Mouse (Mus musculus) kidney, postnatal 0 days (tissue): ENCODE results near the gene Flrt2. TPM values are rescaled to one million over a fixed set of nuclear protein-coding genes. Genes with fewer than 3 reads are reported as not detected.

Source experiments
- ATAC-seq: fragments of 200-750 bp; cut with Nextera tagmentation; replicated peaks from 2 replicates; pipeline ENCODE4 v1.8.0; 2017; ENCODE audit warnings: low read depth, moderate number of reproducible peaks, moderate TSS enrichment, moderate library complexity; ENCODE audit not compliant: low FRiP score
- DNase-seq: peaks from one replicate; pipeline ENCODE4 v3.0.0-alpha.2; 2016; ENCODE audit warnings: low spot score
- H3K27ac ChIP-seq: fragments of 300-500 bp; sonication (generic); 2 replicates; pipeline ENCODE4 v1.5.1; 2014; ENCODE audit warnings: mild to moderate bottlenecking
- H3K27me3 ChIP-seq: fragments of 300-500 bp; sonication (generic); 2 replicates; pipeline ENCODE4 v1.6.1; 2014; ENCODE audit warnings: low read length, mixed read lengths; ENCODE audit not compliant: insufficient read depth
- H3K36me3 ChIP-seq: fragments of 300-500 bp; sonication (generic); 2 replicates; pipeline ENCODE4 v1.6.1; 2014; ENCODE audit warnings: low read length, mixed read lengths; ENCODE audit not compliant: insufficient read depth
- H3K4me1 ChIP-seq: fragments of 300-500 bp; sonication (generic); replicated peaks from 2 replicates; pipeline ENCODE4 v1.6.1; 2014; ENCODE audit warnings: antibody characterized with exemption, low read length, mixed read lengths; ENCODE audit not compliant: insufficient read depth
- H3K4me2 ChIP-seq: fragments of 300-500 bp; sonication (generic); 2 replicates; pipeline ENCODE4 v1.6.1; 2014; ENCODE audit warnings: mild to moderate bottlenecking, low read length, moderate library complexity, mixed read lengths
- H3K4me3 ChIP-seq: fragments of 300-500 bp; sonication (generic); replicated peaks from 2 replicates; pipeline ENCODE4 v1.5.1; 2014; ENCODE audit warnings: low read depth, low read length
- H3K9ac ChIP-seq: fragments of 300-500 bp; sonication (generic); 2 replicates; pipeline ENCODE4 v1.6.1; 2014; ENCODE audit warnings: low read depth, low read length
- H3K9me3 ChIP-seq: fragments of 300-500 bp; sonication (generic); replicated peaks from 2 replicates; pipeline ENCODE4 v1.6.1; 2016; ENCODE audit warnings: low read length, inconsistent platforms, mixed read lengths
- CTCF ChIP-seq: IDR thresholded peaks from 2 replicates; pipeline ENCODE4 v1.5.1; 2016; ENCODE audit warnings: antibody characterized with exemption, low read depth, mild to moderate bottlenecking, moderate library complexity
- WGBS: fragments of 180-500 bp; shearing (Covaris S2); extraction: QIAGEN DNeasy Blood & Tissue Kit; methylation state at CpG from one replicate; pipeline ENCODE4 v1.1.7; 2014; 5-methylcytosine and 5-hydroxymethylcytosine counted together
- polyA plus RNA-seq: library from polyadenylated mRNA; unstranded; fragments of >200 nt; fragmentation: Nextera tagmentation; extraction: Ambion mirVana; gene quantifications from 2 replicates; pipeline ENCODE4 v1.2.1, GENCODE M21; 2015

The Flrt2 gene
- polyA plus RNA-seq, 1 experiment from 2014 or later, result 15.6 TPM

DNA sequence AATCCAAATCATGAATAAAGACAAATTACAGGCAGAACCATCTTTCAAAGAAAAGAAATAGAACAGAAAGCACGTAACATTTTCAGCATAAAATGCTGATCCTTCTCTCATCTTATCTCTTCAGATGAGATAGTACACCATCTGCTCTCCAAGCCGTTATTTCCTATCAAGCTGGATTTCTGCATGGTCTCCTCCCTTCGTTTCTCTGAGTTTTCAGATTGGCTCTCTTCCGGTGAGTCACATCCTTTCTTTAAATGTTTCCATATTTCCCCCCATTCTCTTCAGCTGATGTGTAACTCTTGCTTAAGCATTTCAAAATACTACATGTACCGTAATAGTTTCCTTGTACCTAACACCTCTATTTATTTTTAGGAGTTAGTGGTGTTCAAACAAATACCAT, 16.3 kb upstream of the Flrt2 start:
- H3K4me3 ChIP-seq, result no peak overlapping the region
- ATAC-seq (no peak), DNase-seq (no peak)
- no peak overlapping the region for H3K27ac ChIP-seq
- WGBS, result 76% methylated on average over 5 of the region's 5 CpGs
- no peak overlapping the region for H3K9ac ChIP-seq
- no peaks in the 10 kb centered on the region for H3K27me3 ChIP-seq
- no peak overlapping the region for H3K4me2 ChIP-seq
- H3K9me3 ChIP-seq, result no peaks in the 10 kb centered on the region
- no peaks in the 10 kb centered on the region for H3K4me1 ChIP-seq
- no peak for TF ChIP-seq CTCF
- H3K36me3 ChIP-seq, result no peaks in the 10 kb centered on the region

DNA sequence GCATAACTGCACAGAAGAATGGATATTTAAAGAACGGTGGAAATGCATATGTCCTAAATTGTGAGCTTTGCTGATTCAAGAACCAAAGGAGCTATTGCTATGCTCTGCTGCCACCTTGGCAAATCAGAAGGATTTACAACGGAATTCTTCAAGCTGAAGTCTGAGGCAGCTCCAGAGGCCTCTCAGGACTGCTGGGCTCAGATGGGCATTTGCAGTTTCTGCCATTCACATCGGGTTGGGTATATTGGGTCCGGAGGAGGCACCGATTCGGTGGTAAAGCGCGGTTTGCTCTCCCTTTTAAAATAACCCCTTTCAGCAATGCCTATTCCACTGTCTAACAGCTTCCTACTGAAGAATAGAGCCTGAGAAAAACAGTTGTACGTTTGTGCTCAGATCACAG, 1.2 kb upstream of the Flrt2 start:
- Histone ChIP-seq H3K9me3 (no peaks in the 10 kb centered on the region), H3K27me3 (0 out of 2 replicates have a peak, but pooled peaks cover 3% of the 10 kb centered on the region), H3K36me3 (no peaks in the 10 kb centered on the region), H3K27ac (no peak overlapping the region), H3K4me3 (no peak overlapping the region), H3K4me2 (no peak overlapping the region), H3K4me1 (no peaks in the 10 kb centered on the region; the same call in none of the 2 replicates), H3K9ac (no peak overlapping the region)
- peak; percentile 79 for DNase-seq
- peak; percentile 71 for TF ChIP-seq CTCF
- no peak for ATAC-seq
- WGBS, result 13% methylated on average over 9 of the region's 9 CpGs

DNA sequence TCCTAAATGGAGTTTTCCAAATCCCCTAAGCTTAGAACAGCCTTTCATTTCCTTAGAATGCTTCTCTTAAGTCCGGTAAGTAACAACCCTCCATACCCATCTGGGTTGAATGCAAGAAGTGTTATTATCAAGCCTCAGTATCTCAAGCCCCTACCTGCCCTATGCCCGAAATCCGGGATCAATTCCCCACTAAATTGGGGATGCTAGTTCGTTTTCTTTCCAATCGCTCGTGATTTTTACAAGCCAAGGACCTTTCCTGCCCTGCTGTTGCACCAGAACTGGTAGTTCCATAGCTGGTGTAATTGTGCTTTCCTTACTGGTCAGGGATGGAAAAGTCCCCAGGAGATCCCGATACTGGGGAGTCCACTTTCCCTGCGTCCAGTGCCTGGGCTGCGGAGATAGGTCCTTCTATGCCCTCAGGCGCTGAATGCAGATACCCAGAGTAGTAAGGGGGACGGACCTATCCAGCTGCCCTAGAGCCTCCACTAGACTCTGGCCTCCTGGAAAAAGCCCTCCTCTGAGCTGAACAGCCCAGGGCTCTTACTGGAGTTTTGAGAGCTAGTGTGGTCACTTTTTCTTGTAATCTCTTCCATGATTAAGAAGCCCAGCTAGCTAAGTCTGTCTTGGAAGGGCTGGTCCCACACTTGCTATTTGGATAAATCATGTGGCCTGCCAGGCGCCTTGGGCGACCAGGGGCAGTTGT, 1.1 kb downstream of the Flrt2 start:
- TF ChIP-seq CTCF, result no peak
- H3K36me3 ChIP-seq, result no peaks in the 10 kb centered on the region
- peak overlapping the region; percentile 40; the same call in 1 of the 2 replicates for H3K9ac ChIP-seq
- no peaks in the 10 kb centered on the region for H3K9me3 ChIP-seq
- peak overlapping the region; percentile 88 for H3K4me2 ChIP-seq
- ATAC-seq (no peak), DNase-seq (peak; percentile 36)
- no peaks in the 10 kb centered on the region; the same call in none of the 2 replicates for H3K4me1 ChIP-seq
- H3K27ac ChIP-seq, result peak overlapping the region; percentile 50; the same call in 1 of the 2 replicates
- 0 out of 2 replicates have a peak, but pooled peaks cover 3% of the 10 kb centered on the region for H3K27me3 ChIP-seq
- WGBS, result 5% methylated on average over 13 of the region's 13 CpGs
- H3K4me3 ChIP-seq, result peak overlapping the region; percentile 81

DNA sequence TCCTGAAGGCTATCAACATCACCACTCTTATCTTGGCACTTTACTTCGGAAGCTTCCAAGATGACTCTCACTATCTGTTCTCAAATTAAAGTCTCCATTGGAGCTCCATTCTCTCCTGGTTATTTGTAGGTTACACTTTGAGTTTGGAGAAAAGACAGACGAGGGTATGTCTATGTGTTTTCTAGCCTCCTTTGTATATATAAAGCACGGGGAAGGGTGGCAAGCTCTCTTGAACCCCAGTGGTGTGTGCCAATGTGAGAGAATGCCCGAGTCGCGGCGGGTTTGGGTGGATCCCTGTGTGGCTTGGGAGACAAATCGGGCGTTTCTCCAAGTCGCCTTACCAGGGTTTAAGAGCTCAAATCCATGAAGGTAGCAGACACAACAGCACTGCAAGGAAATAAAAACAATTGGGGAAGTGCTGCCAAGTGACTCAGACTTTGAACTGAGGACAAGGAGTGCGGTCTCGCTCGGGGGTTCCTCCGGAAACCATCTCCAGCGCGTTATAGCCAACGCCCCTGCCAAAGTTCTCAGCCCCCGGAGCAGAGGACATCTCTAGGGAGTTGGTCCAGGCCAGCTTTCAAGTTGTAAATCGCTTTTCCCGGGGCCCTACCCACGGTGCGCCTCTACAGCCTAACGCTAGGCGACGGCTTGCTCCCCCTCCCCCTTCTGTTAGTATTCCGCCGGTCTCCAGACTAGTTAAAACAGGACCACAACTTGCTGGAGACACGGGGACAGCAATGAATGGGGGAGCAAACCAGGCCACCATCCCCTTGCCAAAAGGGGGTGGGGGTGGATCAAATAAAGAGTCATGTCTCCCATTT, 1.8 kb downstream of the Flrt2 start:
- peak overlapping the region; percentile 40; the same call in 1 of the 2 replicates for H3K9ac ChIP-seq
- 2% methylated on average over 28 of the region's 28 CpGs for WGBS
- peak overlapping the region; percentile 81 for H3K4me3 ChIP-seq
- H3K4me1 ChIP-seq, result no peaks in the 10 kb centered on the region; the same call in none of the 2 replicates
- no peaks in the 10 kb centered on the region for H3K36me3 ChIP-seq
- peak overlapping the region; percentile 50; the same call in 1 of the 2 replicates for H3K27ac ChIP-seq
- DNase-seq (peak; percentile 83), ATAC-seq (no peak)
- no peak; the same call in 1 of the 2 replicates for TF ChIP-seq CTCF
- H3K9me3 ChIP-seq, result no peaks in the 10 kb centered on the region
- H3K27me3 ChIP-seq, result 0 out of 2 replicates have a peak, but pooled peaks cover 3% of the 10 kb centered on the region
- peak overlapping the region; percentile 88 for H3K4me2 ChIP-seq

DNA sequence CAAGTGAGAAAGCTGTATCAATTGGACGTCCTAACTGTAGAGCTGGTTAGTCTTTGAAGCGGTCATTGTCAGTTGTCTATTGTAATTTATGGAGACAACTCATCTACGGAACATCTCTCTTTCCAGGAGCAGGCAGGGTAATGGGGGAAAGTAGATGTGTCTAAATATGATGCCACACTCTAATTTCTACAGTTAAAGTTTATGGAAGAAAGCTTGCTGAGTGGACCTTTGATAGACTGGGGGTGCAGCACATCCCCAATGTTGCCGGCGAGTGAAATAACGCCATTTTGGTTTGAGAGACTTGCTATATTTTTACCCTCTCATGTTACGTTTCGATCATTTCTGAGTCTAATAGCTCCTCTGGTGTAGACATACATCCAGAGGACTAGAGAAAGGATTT, 2.5 kb downstream of the Flrt2 start:
- WGBS, result under 1% methylated on average over 8 of the region's 8 CpGs
- no peak; the same call in 1 of the 2 replicates for ATAC-seq

More for the DNA sequence above, 2.5 kb downstream of the Flrt2 start:
- peak overlapping the region; percentile 80; the same call in 1 of the 2 replicates for H3K9ac ChIP-seq
- no peaks in the 10 kb centered on the region for H3K9me3 ChIP-seq
- peak overlapping the region; percentile 81 for H3K4me3 ChIP-seq
- peak overlapping the region; percentile 54; the same call in 1 of the 2 replicates for H3K27ac ChIP-seq
- peak overlapping the region; percentile 88 for H3K4me2 ChIP-seq
- 0 out of 2 replicates have a peak, but pooled peaks cover 3% of the 10 kb centered on the region for H3K27me3 ChIP-seq
- DNase-seq, result no peak
- no peaks in the 10 kb centered on the region for H3K36me3 ChIP-seq
- no peaks in the 10 kb centered on the region; the same call in none of the 2 replicates for H3K4me1 ChIP-seq
- no peak for TF ChIP-seq CTCF
